Mouse (Mus musculus): ENCODE measurements around the gene Hps3. TPM values are rescaled to one million over a fixed set of nuclear protein-coding genes. Genes with fewer than 3 reads are reported as not detected.

The Hps3 gene
- polyA plus RNA-seq, 1 experiment, result 58.4 TPM

- H3K27ac ChIP-seq (ENCODE audit: insufficient read depth, low read length), result no peak overlapping the region
- WGBS, result 89% methylated on average over 2 of the region's 2 CpGs
- no peak for DNase-seq (ENCODE audit: low read depth in 1 of 2, low spot score in 2 of 2)
- H3K4me1 ChIP-seq (ENCODE audit: control insufficient read depth, insufficient read depth, insufficient read length), result no peaks in the 10 kb centered on the region
- no peak overlapping the region for H3K4me3 ChIP-seq (ENCODE audit: extremely low read depth, insufficient read depth, insufficient read length)
- no peaks in the 10 kb centered on the region for H3K27me3 ChIP-seq (ENCODE audit: control insufficient read depth, insufficient read depth, low read length)
- H3K36me3 ChIP-seq (ENCODE audit: control insufficient read depth, insufficient read depth, low read length), result no peaks in the 10 kb centered on the region
- TF ChIP-seq CTCF (IDR thresholded peaks at IDR 0.05; ENCODE audit: extremely low read depth, insufficient read depth, insufficient read length, insufficient replicate concordance), result no peak
- no peak for TF ChIP-seq POLR2A (IDR thresholded peaks at IDR 0.05; ENCODE audit: low read depth, low read length)
Measured at GRCm38 (mm10) chr3:19964625-19965188, 70.4 kb downstream of the Hps3 start.

DNA sequence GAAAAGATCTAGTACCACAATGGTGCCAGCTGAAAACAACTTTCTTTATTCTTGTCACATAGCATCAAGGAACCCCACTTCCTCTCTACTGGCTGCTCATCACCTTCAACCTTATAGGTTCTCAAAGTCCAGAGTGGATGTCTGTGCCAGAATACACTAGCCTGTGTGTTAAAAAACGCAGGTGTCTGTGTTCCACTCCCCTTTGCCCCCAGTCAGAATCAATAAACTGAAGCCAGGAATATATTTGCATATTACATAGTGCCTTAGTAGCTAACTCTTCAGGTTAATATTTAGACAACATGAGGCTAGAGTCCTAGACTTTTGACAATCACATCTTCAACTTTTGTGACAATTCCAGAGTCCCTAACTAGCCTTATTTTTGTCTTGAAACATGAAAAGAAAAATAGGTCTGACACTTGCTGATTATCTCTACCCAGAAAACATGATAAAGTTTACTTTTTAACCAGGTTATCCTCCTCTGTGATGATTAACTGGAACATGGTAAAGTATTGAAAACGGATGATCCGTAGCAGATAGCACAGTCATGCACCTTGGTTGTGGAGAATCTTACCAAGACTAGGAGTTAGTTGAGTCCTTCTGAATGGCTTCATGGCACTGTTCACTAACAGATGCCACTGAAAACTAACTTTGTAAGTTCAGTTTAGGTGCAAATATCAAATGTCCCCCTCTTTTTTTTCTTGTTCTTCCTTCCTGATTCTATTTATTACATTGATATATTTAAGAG, 72.2 kb downstream of the Hps3 start:
- Histone ChIP-seq H3K4me1 (ENCODE audit: control insufficient read depth, insufficient read depth, insufficient read length) (no peaks in the 10 kb centered on the region), H3K4me3 (ENCODE audit: extremely low read depth, insufficient read depth, insufficient read length) (no peak overlapping the region), H3K27me3 (ENCODE audit: control insufficient read depth, insufficient read depth, low read length) (no peaks in the 10 kb centered on the region), H3K36me3 (ENCODE audit: control insufficient read depth, insufficient read depth, low read length) (no peaks in the 10 kb centered on the region), H3K27ac (ENCODE audit: insufficient read depth, low read length) (no peak overlapping the region)
- DNase-seq (ENCODE audit: low read depth in 1 of 2, low spot score in 2 of 2), result no peak
- WGBS, result 81% methylated on average over 3 of the region's 3 CpGs
- no peak for TF ChIP-seq CTCF (IDR thresholded peaks at IDR 0.05; ENCODE audit: extremely low read depth, insufficient read depth, insufficient read length, insufficient replicate concordance)
- TF ChIP-seq POLR2A (IDR thresholded peaks at IDR 0.05; ENCODE audit: low read depth, low read length), result no peak

GRCm38 (mm10) chr3:19961341-19961740, 73.8 kb downstream of the Hps3 start:
- Histone ChIP-seq H3K27me3 (ENCODE audit: control insufficient read depth, insufficient read depth, low read length) (no peaks in the 10 kb centered on the region), H3K36me3 (ENCODE audit: control insufficient read depth, insufficient read depth, low read length) (no peaks in the 10 kb centered on the region), H3K27ac (ENCODE audit: insufficient read depth, low read length) (no peak overlapping the region), H3K4me1 (ENCODE audit: control insufficient read depth, insufficient read depth, insufficient read length) (no peaks in the 10 kb centered on the region), H3K4me3 (ENCODE audit: extremely low read depth, insufficient read depth, insufficient read length) (no peak overlapping the region)
- no peak for DNase-seq (ENCODE audit: low read depth in 1 of 2, low spot score in 2 of 2)
- 85% methylated on average over 2 of the region's 2 CpGs for WGBS
- no peak for TF ChIP-seq CTCF (IDR thresholded peaks at IDR 0.05; ENCODE audit: extremely low read depth, insufficient read depth, insufficient read length, insufficient replicate concordance)
- no peak for TF ChIP-seq POLR2A (IDR thresholded peaks at IDR 0.05; ENCODE audit: low read depth, low read length)

- Histone ChIP-seq H3K4me3 (ENCODE audit: extremely low read depth, insufficient read depth, insufficient read length) (no peak overlapping the region), H3K36me3 (ENCODE audit: control insufficient read depth, insufficient read depth, low read length) (no peaks in the 10 kb centered on the region), H3K4me1 (ENCODE audit: control insufficient read depth, insufficient read depth, insufficient read length) (no peaks in the 10 kb centered on the region), H3K27ac (ENCODE audit: insufficient read depth, low read length) (no peak overlapping the region), H3K27me3 (ENCODE audit: control insufficient read depth, insufficient read depth, low read length) (no peaks in the 10 kb centered on the region)
- WGBS, result 82% methylated on average over 3 of the region's 3 CpGs
- TF ChIP-seq CTCF (IDR thresholded peaks at IDR 0.05; ENCODE audit: extremely low read depth, insufficient read depth, insufficient read length, insufficient replicate concordance) (no peak), POLR2A (IDR thresholded peaks at IDR 0.05; ENCODE audit: low read depth, low read length) (no peak)
- DNase-seq (ENCODE audit: low read depth in 1 of 2, low spot score in 2 of 2), result no peak
Measured at GRCm38 (mm10) chr3:19960570-19961114, 74.5 kb downstream of the Hps3 start.

GRCm38 (mm10) chr3:19958983-19959382, 76.1 kb downstream of the Hps3 start:
- no peaks in the 10 kb centered on the region for H3K36me3 ChIP-seq (ENCODE audit: control insufficient read depth, insufficient read depth, low read length)
- 80% methylated on average over 1 of the region's 1 CpGs for WGBS

GRCm38 (mm10) chr3:19958031-19958430, 77.1 kb downstream of the Hps3 start:
- Histone ChIP-seq H3K4me1 (ENCODE audit: control insufficient read depth, insufficient read depth, insufficient read length) (no peaks in the 10 kb centered on the region), H3K27me3 (ENCODE audit: control insufficient read depth, insufficient read depth, low read length) (no peaks in the 10 kb centered on the region), H3K27ac (ENCODE audit: insufficient read depth, low read length) (no peak overlapping the region), H3K36me3 (ENCODE audit: control insufficient read depth, insufficient read depth, low read length) (no peaks in the 10 kb centered on the region), H3K4me3 (ENCODE audit: extremely low read depth, insufficient read depth, insufficient read length) (no peak overlapping the region; the same call in 1 of the 2 replicates)
- no peak for DNase-seq (ENCODE audit: low read depth in 1 of 2, low spot score in 2 of 2)
- TF ChIP-seq CTCF (IDR thresholded peaks at IDR 0.05; ENCODE audit: extremely low read depth, insufficient read depth, insufficient read length, insufficient replicate concordance), result no peak
- no peak for TF ChIP-seq POLR2A (IDR thresholded peaks at IDR 0.05; ENCODE audit: low read depth, low read length)

More at GRCm38 (mm10) chr3:19958983-19959382, 76.1 kb downstream of the Hps3 start:
- TF ChIP-seq POLR2A (IDR thresholded peaks at IDR 0.05; ENCODE audit: low read depth, low read length) (no peak), CTCF (IDR thresholded peaks at IDR 0.05; ENCODE audit: extremely low read depth, insufficient read depth, insufficient read length, insufficient replicate concordance) (no peak)
- no peaks in the 10 kb centered on the region for H3K27me3 ChIP-seq (ENCODE audit: control insufficient read depth, insufficient read depth, low read length)
- H3K4me3 ChIP-seq (ENCODE audit: extremely low read depth, insufficient read depth, insufficient read length), result no peak overlapping the region
- DNase-seq (ENCODE audit: low read depth in 1 of 2, low spot score in 2 of 2), result no peak
- H3K27ac ChIP-seq (ENCODE audit: insufficient read depth, low read length), result no peak overlapping the region
- H3K4me1 ChIP-seq (ENCODE audit: control insufficient read depth, insufficient read depth, insufficient read length), result no peaks in the 10 kb centered on the region

- Histone ChIP-seq H3K36me3 (ENCODE audit: control insufficient read depth, insufficient read depth, low read length) (no peaks in the 10 kb centered on the region), H3K27ac (ENCODE audit: insufficient read depth, low read length) (no peak within 1 kb of the TSS), H3K4me1 (ENCODE audit: control insufficient read depth, insufficient read depth, insufficient read length) (no peaks in the 10 kb centered on the region), H3K27me3 (ENCODE audit: control insufficient read depth, insufficient read depth, low read length) (no peaks in the 10 kb centered on the region), H3K4me3 (ENCODE audit: extremely low read depth, insufficient read depth, insufficient read length) (no peak within 1 kb of the TSS; the same call in 1 of the 2 replicates)
- WGBS, result 70% methylated on average over 5 of the region's 5 CpGs
- TF ChIP-seq CTCF (IDR thresholded peaks at IDR 0.05; ENCODE audit: extremely low read depth, insufficient read depth, insufficient read length, insufficient replicate concordance), result no peak
- no peak for TF ChIP-seq POLR2A (IDR thresholded peaks at IDR 0.05; ENCODE audit: low read depth, low read length)
- DNase-seq (ENCODE audit: low read depth in 1 of 2, low spot score in 2 of 2), result no peak
Measured at GRCm38 (mm10) chr3:19956885-19957284, 78.2 kb downstream of the Hps3 start, which contains the start of gene Cp. Cp (plus strand) TSS chr3:19957054.

Measured in spleen, adult 2 months (tissue).